Mouse (Mus musculus): Measurements from ENCODE around the gene Bpifb9b. TPM values are rescaled to one million over a fixed set of nuclear protein-coding genes. Genes with fewer than 3 reads are reported as not detected.

Gene Bpifb9b
- not detected for polyA plus RNA-seq (2014; fragmentation: Illumina TruSeq; extraction: RNeasy Lipid Tissue Mini Kit (QIAGEN cat#74804); ENCODE audit: low read depth, low replicate concordance)

DNA sequence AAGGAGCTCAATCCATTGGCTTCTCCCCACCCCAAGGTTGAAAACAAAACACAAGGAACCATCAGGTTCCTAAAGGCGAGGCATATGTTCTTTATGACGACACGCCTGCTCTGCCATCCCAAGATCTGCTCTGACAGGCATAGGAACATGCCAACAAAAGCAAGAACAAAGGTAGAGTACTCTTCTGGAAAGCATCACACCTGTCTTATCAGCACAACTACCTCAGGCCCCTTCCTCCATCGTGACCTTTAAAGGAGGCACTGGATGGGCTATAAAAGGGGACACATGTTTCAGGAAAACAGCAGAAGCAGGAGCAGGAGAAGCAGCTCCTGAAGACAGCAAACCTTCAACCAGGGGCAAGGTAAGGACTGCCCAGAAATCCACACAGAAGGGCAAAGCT lies at the start of gene Bpifb9b:
Gene Bpifb9b (plus strand): TSS at position 301 of the 400 bp plus-strand sequence.

DNA sequence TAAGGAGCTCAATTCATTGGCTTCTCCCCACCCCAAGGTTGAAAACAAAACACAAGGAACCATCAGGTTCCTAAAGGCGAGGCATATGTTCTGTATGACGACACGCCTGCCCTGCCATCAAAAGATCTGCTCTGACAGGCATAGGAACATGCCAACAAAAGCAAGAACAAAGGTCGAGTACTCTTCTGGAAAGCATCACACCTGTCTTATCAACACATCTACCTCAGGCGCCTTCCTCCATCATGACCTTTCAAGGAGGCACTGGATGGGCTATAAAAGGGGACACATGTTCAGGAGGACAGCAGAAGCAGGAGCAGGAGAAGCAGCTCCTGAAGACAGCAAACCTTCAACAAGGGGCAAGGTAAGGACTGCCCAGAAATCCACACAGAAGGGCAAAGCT lies 49.5 kb upstream of the Bpifb9b start, which contains the start of gene Bpifb9a:
Gene Bpifb9a (plus strand): TSS at position 301 of the 400 bp plus-strand sequence.

Other genes starting within 250 kb of the Bpifb9b start
- gene Bpifa3, start 176.9 kb upstream of the Bpifb9b start, polyA plus RNA-seq (2014; fragmentation: Illumina TruSeq; extraction: RNeasy Lipid Tissue Mini Kit (QIAGEN cat#74804); ENCODE audit: low read depth, low replicate concordance): not detected
- not detected for gene Bpifa1, start 164.3 kb upstream of the Bpifb9b start, polyA plus RNA-seq (2014; fragmentation: Illumina TruSeq; extraction: RNeasy Lipid Tissue Mini Kit (QIAGEN cat#74804); ENCODE audit: low read depth, low replicate concordance)
- gene Bpifa5, start 144.6 kb upstream of the Bpifb9b start, polyA plus RNA-seq (2014; fragmentation: Illumina TruSeq; extraction: RNeasy Lipid Tissue Mini Kit (QIAGEN cat#74804); ENCODE audit: low read depth, low replicate concordance): not detected
- gene Bpifb1, start 116.4 kb upstream of the Bpifb9b start, polyA plus RNA-seq (2014; fragmentation: Illumina TruSeq; extraction: RNeasy Lipid Tissue Mini Kit (QIAGEN cat#74804); ENCODE audit: low read depth, low replicate concordance): not detected
- gene Bpifb5, start 83.5 kb upstream of the Bpifb9b start, polyA plus RNA-seq (2014; fragmentation: Illumina TruSeq; extraction: RNeasy Lipid Tissue Mini Kit (QIAGEN cat#74804); ENCODE audit: low read depth, low replicate concordance): not detected
- not detected for gene Bpifb9a, start 49.4 kb upstream of the Bpifb9b start, polyA plus RNA-seq (2014; fragmentation: Illumina TruSeq; extraction: RNeasy Lipid Tissue Mini Kit (QIAGEN cat#74804); ENCODE audit: low read depth, low replicate concordance)
- gene Cdk5rap1, start 65.8 kb downstream of the Bpifb9b start, polyA plus RNA-seq (2014; fragmentation: Illumina TruSeq; extraction: RNeasy Lipid Tissue Mini Kit (QIAGEN cat#74804); ENCODE audit: low read depth, low replicate concordance): 8.8 TPM
- gene Snta1, start 100.9 kb downstream of the Bpifb9b start, polyA plus RNA-seq (2014; fragmentation: Illumina TruSeq; extraction: RNeasy Lipid Tissue Mini Kit (QIAGEN cat#74804); ENCODE audit: low read depth, low replicate concordance): 0.29 TPM
- 27.1 TPM for gene Cbfa2t2, start 129.3 kb downstream of the Bpifb9b start, polyA plus RNA-seq (2014; fragmentation: Illumina TruSeq; extraction: RNeasy Lipid Tissue Mini Kit (QIAGEN cat#74804); ENCODE audit: low read depth, low replicate concordance)
- gene 1700003F12Rik, start 239.9 kb downstream of the Bpifb9b start, polyA plus RNA-seq (2014; fragmentation: Illumina TruSeq; extraction: RNeasy Lipid Tissue Mini Kit (QIAGEN cat#74804); ENCODE audit: low read depth, low replicate concordance): not detected
- gene Actl10, start 244.5 kb downstream of the Bpifb9b start, polyA plus RNA-seq (2014; fragmentation: Illumina TruSeq; extraction: RNeasy Lipid Tissue Mini Kit (QIAGEN cat#74804); ENCODE audit: low read depth, low replicate concordance): not detected